Mouse (Mus musculus) G1E (cell line): ENCODE results near the gene Lrig2. TPM values are rescaled to one million over a fixed set of nuclear protein-coding genes. Genes with fewer than 3 reads are reported as not detected.

Experiments
- ATAC-seq: 2 replicates; pipeline ENCODE4 v1.8.0; 2016; ENCODE audit warnings: mild to moderate bottlenecking; ENCODE audit not compliant: insufficient number of reproducible peaks, poor library complexity, low FRiP score, severe bottlenecking; ENCODE audit errors: extremely low read depth
- DNase-seq: peaks from one replicate; pipeline ENCODE4 v3.0.0; 2012; ENCODE audit warnings: low spot score
- H3K27me3 ChIP-seq: 2 replicates; pipeline ENCODE4 v1.6.1; 2012; ENCODE audit warnings: mild to moderate bottlenecking, low read length, inconsistent platforms; ENCODE audit not compliant: insufficient read depth
- H3K36me3 ChIP-seq: replicated peaks from 2 replicates; pipeline ENCODE3; 2012; ENCODE audit warnings: mild to moderate bottlenecking, inconsistent platforms
- H3K4me1 ChIP-seq: 2 replicates; pipeline ENCODE4 v1.6.1; 2012; ENCODE audit warnings: low read depth, low read length, inconsistent platforms, mixed read lengths; ENCODE audit not compliant: insufficient read depth
- H3K4me3 ChIP-seq: 2 replicates; pipeline ENCODE4 v1.5.1; 2012; ENCODE audit warnings: low read depth, mild to moderate bottlenecking, inconsistent platforms, low read length, moderate library complexity, mixed read lengths
- H3K9me3 ChIP-seq: replicated peaks from 2 replicates; pipeline ENCODE4 v1.6.1; 2012; ENCODE audit warnings: inconsistent platforms
- CTCF ChIP-seq: IDR thresholded peaks from 2 replicates; pipeline ENCODE4 v1.5.1; 2012; ENCODE audit warnings: low read depth, low read length, inconsistent platforms, mixed read lengths
- GATA1 ChIP-seq: IDR thresholded peaks from 2 replicates; pipeline ENCODE4 v1.6.1; 2012; ENCODE audit warnings: borderline replicate concordance, low read length, inconsistent platforms, mixed read lengths
- GATA2 ChIP-seq: IDR thresholded peaks from 2 replicates; pipeline ENCODE4 v1.6.1; 2012; ENCODE audit warnings: low read depth, low read length, inconsistent platforms, borderline replicate concordance
- POLR2AphosphoS5 ChIP-seq: IDR thresholded peaks from 2 replicates; pipeline ENCODE4 v1.6.1; 2012; ENCODE audit warnings: low read depth, low read length, inconsistent platforms; ENCODE audit not compliant: insufficient replicate concordance
- TAL1 ChIP-seq: conservative IDR thresholded peaks from 2 replicates; pipeline ENCODE4 v1.6.1; 2012; ENCODE audit warnings: low read depth, low read length, inconsistent platforms, mixed read lengths
- polyA plus RNA-seq: library from polyadenylated mRNA; stranded (reverse); fragments of >175 nt; gene quantifications from 2 replicates; pipeline ENCODE4 v1.2.3, GENCODE M21; 2012
- total RNA-seq, 2 experiments: library from RNA; stranded (forward) in 1 of 2; stranded (reverse) in 1 of 2; fragments of 200-1000 nt in 1 of 2; fragments of >200 nt in 1 of 2; fragmentation: Nextera tagmentation in 1 of 2; gene quantifications; 2 replicates each; pipeline ENCODE4 v1.2.3; 2014 to 2017

Lrig2 gene
- total and polyA plus RNA-seq, 3 experiments: 1.9 to 20.5 (median 15.7) TPM

- no peaks in the 10 kb centered on the region for H3K36me3 ChIP-seq
- no peaks in the 10 kb centered on the region for H3K9me3 ChIP-seq
- H3K27me3 ChIP-seq: peaks cover 2% of the 10 kb centered on the region; the same call in 1 of the 2 replicates
- H3K4me1 ChIP-seq: no peaks in the 10 kb centered on the region
- TF ChIP-seq CTCF (no peak), TAL1 (no peak), GATA1 (no peak), POLR2AphosphoS5 (no peak), GATA2 (no peak)
- ATAC-seq (no peak), DNase-seq (no peak)
- H3K4me3 ChIP-seq: no peak overlapping the region
Measured at GRCm38 (mm10) chr3:104396067-104396735, 115.5 kb downstream of the Lrig2 start.

DNA sequence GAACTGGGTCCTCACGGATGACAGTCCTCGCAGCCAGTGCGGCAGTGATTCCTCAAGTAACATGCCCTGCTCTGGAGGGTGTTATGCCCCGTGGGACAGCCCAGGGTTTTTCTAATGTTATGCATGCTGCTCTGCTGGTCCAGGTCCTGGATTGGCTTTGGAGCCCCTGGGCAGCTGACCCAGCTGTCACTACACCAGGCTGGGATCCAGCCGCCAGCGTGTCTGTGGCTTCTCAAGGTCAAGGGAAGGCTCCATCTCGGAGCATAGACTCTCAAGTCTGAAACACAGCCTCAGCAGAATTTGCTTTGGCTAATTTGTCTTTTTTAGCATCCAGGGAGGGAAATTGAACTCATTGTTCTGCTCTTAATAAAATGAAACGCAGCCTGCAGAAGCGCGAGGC is 121.6 kb downstream of the Lrig2 start:
- Histone ChIP-seq H3K27me3 (no peaks in the 10 kb centered on the region), H3K36me3 (no peaks in the 10 kb centered on the region), H3K4me3 (no peak overlapping the region), H3K9me3 (no peaks in the 10 kb centered on the region), H3K4me1 (no peaks in the 10 kb centered on the region)
- TF ChIP-seq POLR2AphosphoS5 (no peak), CTCF (no peak), TAL1 (no peak), GATA2 (no peak), GATA1 (no peak)
- DNase-seq (no peak), ATAC-seq (no peak)

DNA sequence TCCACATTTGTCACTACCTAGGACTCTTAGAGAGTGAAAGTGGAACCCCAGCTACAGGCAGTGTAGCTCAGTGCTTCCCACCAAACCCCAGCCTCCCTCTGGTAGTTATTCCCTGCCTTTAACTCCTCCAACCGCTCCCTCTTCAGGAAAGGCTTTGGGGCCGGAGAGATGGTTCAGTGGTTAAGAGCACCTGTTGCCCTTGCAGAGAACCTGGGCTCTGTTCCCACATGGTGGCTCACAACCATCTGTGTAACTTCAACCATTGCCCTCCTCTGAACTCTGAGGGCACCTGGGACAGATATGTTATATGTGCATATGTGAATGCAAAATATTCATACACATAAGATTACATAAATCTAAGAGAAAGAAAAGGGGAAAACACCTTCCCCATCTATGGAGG is 122.3 kb downstream of the Lrig2 start:
- TF ChIP-seq TAL1 (no peak), POLR2AphosphoS5 (no peak)

GRCm38 (mm10) chr3:104385587-104385986 is 126.1 kb downstream of the Lrig2 start:
- Histone ChIP-seq H3K36me3 (no peaks in the 10 kb centered on the region), H3K9me3 (no peaks in the 10 kb centered on the region), H3K4me1 (no peaks in the 10 kb centered on the region), H3K27me3 (no peaks in the 10 kb centered on the region; the same call in 1 of the 2 replicates), H3K4me3 (no peak overlapping the region)
- ATAC-seq (no peak), DNase-seq (no peak)
- no peak for TF ChIP-seq CTCF

More for the DNA sequence above, 122.3 kb downstream of the Lrig2 start:
- no peaks in the 10 kb centered on the region for H3K9me3 ChIP-seq
- ATAC-seq: no peak
- no peaks in the 10 kb centered on the region for H3K4me1 ChIP-seq
- H3K27me3 ChIP-seq: no peaks in the 10 kb centered on the region
- DNase-seq: no peak
- no peak overlapping the region for H3K4me3 ChIP-seq
- no peaks in the 10 kb centered on the region for H3K36me3 ChIP-seq

GRCm38 (mm10) chr3:104383681-104384341 is 127.9 kb downstream of the Lrig2 start:
- no peak for TF ChIP-seq GATA1
- TF ChIP-seq POLR2AphosphoS5: no peak
- TF ChIP-seq CTCF: no peak
- TF ChIP-seq TAL1: no peak
- no peak for TF ChIP-seq GATA2
- Histone ChIP-seq H3K9me3 (no peaks in the 10 kb centered on the region), H3K4me3 (no peak overlapping the region), H3K36me3 (no peaks in the 10 kb centered on the region), H3K27me3 (no peaks in the 10 kb centered on the region; the same call in 1 of the 2 replicates), H3K4me1 (no peaks in the 10 kb centered on the region)
- ATAC-seq (no peak), DNase-seq (no peak)

DNA sequence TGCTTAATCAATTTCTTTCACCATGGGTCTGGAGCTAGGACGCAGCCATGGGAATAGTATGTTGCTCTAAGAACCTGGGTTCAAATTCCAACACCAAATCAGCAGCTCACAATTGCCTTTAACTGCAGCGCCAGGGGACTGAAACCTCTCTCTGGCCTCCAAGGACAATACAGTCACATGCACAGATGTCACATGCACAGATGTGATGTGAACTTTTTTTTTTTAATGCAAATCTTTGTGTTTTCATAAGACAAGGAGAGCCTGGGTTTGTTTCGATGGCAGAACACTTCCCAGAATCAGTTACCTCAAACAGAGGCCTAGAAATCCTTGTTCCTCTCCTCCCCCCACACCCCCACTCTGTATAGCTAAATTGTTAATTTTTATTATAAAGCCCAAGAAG is 133.5 kb downstream of the Lrig2 start:
- no peak for TF ChIP-seq POLR2AphosphoS5
- no peak for TF ChIP-seq CTCF
- no peak for TF ChIP-seq TAL1
- TF ChIP-seq GATA1: no peak
- TF ChIP-seq GATA2: no peak
- H3K9me3 ChIP-seq: no peaks in the 10 kb centered on the region
- no peaks in the 10 kb centered on the region for H3K4me1 ChIP-seq
- no peak overlapping the region for H3K4me3 ChIP-seq
- no peaks in the 10 kb centered on the region for H3K36me3 ChIP-seq
- DNase-seq (no peak), ATAC-seq (no peak)
- H3K27me3 ChIP-seq: 0 out of 2 replicates have a peak, but pooled peaks cover 5% of the 10 kb centered on the region

GRCm38 (mm10) chr3:104373907-104374306 is 137.8 kb downstream of the Lrig2 start:
- no peaks in the 10 kb centered on the region for H3K9me3 ChIP-seq
- no peaks in the 10 kb centered on the region for H3K4me1 ChIP-seq
- no peak for ATAC-seq
- TF ChIP-seq POLR2AphosphoS5: no peak
- DNase-seq: no peak
- 0 out of 2 replicates have a peak, but pooled peaks cover 5% of the 10 kb centered on the region for H3K27me3 ChIP-seq
- H3K4me3 ChIP-seq: no peak overlapping the region
- no peaks in the 10 kb centered on the region for H3K36me3 ChIP-seq
